Mouse (Mus musculus): Measurements from ENCODE around the gene Sertad2.

GRCm38 (mm10) chr11:20594229-20595201 lies 51.5 kb downstream of the Sertad2 start:
- TF ChIP-seq CTCF (IDR thresholded peaks at IDR 0.05; ENCODE audit: borderline replicate concordance, extremely low read depth, insufficient read depth, insufficient read length) (no peak), POLR2A (IDR thresholded peaks at IDR 0.05; ENCODE audit: borderline replicate concordance, extremely low read depth, insufficient read depth, insufficient read length, poor library complexity, severe bottlenecking) (no peak)
